Mouse (Mus musculus): ENCODE measurements around the gene Insl3. TPM values are rescaled to one million over a fixed set of nuclear protein-coding genes. Genes with fewer than 3 reads are reported as not detected.
"Not testable (repeated sequence)": the region's sequence is repeated elsewhere in the genome, so short reads cannot be mapped to it uniquely, and the experiment has no call there.

The Insl3 gene
- polyA plus RNA-seq, 1 experiment, result 6,097 TPM

- TF ChIP-seq POLR2A (IDR thresholded peaks at IDR 0.05; ENCODE audit: control insufficient read depth, low read depth, low read length) (no peak), CTCF (IDR thresholded peaks at IDR 0.05; ENCODE audit: control insufficient read depth, insufficient read depth, insufficient replicate concordance, low read depth, low read length) (no peak)
- Histone ChIP-seq H3K4me1 (ENCODE audit: control insufficient read depth, insufficient read depth, low read length) (peaks cover 12% of the 10 kb centered on the region), H3K36me3 (ENCODE audit: control insufficient read depth, insufficient read depth, low read length) (no peaks in the 10 kb centered on the region), H3K27ac (ENCODE audit: control insufficient read depth, insufficient read depth, low read depth, low read length) (no peak overlapping the region), H3K4me3 (ENCODE audit: control insufficient read depth, low read depth, low read length) (peak overlapping the region; percentile 7), H3K27me3 (ENCODE audit: control insufficient read depth, insufficient read depth, low read length) (no peaks in the 10 kb centered on the region)
Measured at GRCm38 (mm10) chr8:71728826-71729620, 40.0 kb downstream of the Insl3 start.

GRCm38 (mm10) chr8:71731652-71732230 is 42.7 kb downstream of the Insl3 start:
- Histone ChIP-seq H3K36me3 (ENCODE audit: control insufficient read depth, insufficient read depth, low read length) (no peaks in the 10 kb centered on the region), H3K27me3 (ENCODE audit: control insufficient read depth, insufficient read depth, low read length) (no peaks in the 10 kb centered on the region), H3K4me1 (ENCODE audit: control insufficient read depth, insufficient read depth, low read length) (peaks cover 7% of the 10 kb centered on the region), H3K27ac (ENCODE audit: control insufficient read depth, insufficient read depth, low read depth, low read length) (no peak overlapping the region), H3K4me3 (ENCODE audit: control insufficient read depth, low read depth, low read length) (no peak overlapping the region)
- TF ChIP-seq POLR2A (IDR thresholded peaks at IDR 0.05; ENCODE audit: control insufficient read depth, low read depth, low read length) (no peak), CTCF (IDR thresholded peaks at IDR 0.05; ENCODE audit: control insufficient read depth, insufficient read depth, insufficient replicate concordance, low read depth, low read length) (no peak)

- H3K36me3 ChIP-seq (ENCODE audit: control insufficient read depth, insufficient read depth, low read length); H3K27ac ChIP-seq (ENCODE audit: control insufficient read depth, insufficient read depth, low read depth, low read length); H3K4me3 ChIP-seq (ENCODE audit: control insufficient read depth, low read depth, low read length); H3K4me1 ChIP-seq (ENCODE audit: control insufficient read depth, insufficient read depth, low read length); H3K27me3 ChIP-seq (ENCODE audit: control insufficient read depth, insufficient read depth, low read length): not testable (repeated sequence)
Measured at GRCm38 (mm10) chr8:71738316-71738715, 49.3 kb downstream of the Insl3 start.

Other genes starting within 250 kb of the Insl3 start
- 231 and 283 TPM in 2 replicates for gene Abhd8, start 225.6 kb upstream of the Insl3 start, polyA plus RNA-seq (2012; rRNA removed)
- gene Mrpl34, start 224.3 kb upstream of the Insl3 start, polyA plus RNA-seq (2012; rRNA removed), result 14.2 and 19.5 TPM in 2 replicates
- gene Dda1, start 220.0 kb upstream of the Insl3 start, polyA plus RNA-seq (2012; rRNA removed), result 136 and 152 TPM in 2 replicates
- gene Ano8, start 203.3 kb upstream of the Insl3 start, polyA plus RNA-seq (2012; rRNA removed), result 0.99 and 1.2 TPM in 2 replicates
- 6.1 and 6.3 TPM in 2 replicates for gene Gtpbp3, start 201.1 kb upstream of the Insl3 start, polyA plus RNA-seq (2012; rRNA removed)
- gene Plvap, start 177.5 kb upstream of the Insl3 start, polyA plus RNA-seq (2012; rRNA removed), result 0.95 and 2.4 TPM in 2 replicates
- gene Ccdc194, start 163.5 kb upstream of the Insl3 start, polyA plus RNA-seq (2012; rRNA removed), result 0.05 TPM in 1 of 2 replicates, not detected in the other
- gene Bst2, start 151.8 kb upstream of the Insl3 start, polyA plus RNA-seq (2012; rRNA removed), result 16.0 and 19.8 TPM in 2 replicates
- 55.1 and 61.7 TPM in 2 replicates for gene Mvb12a, start 146.3 kb upstream of the Insl3 start, polyA plus RNA-seq (2012; rRNA removed)
- 0.86 and 0.88 TPM in 2 replicates for gene Tmem221, start 130.3 kb upstream of the Insl3 start, polyA plus RNA-seq (2012; rRNA removed)
- 0.29 and 0.47 TPM in 2 replicates for gene Nxnl1, start 122.6 kb upstream of the Insl3 start, polyA plus RNA-seq (2012; rRNA removed)
- 72.5 and 82.1 TPM in 2 replicates for gene Slc27a1, start 120.3 kb upstream of the Insl3 start, polyA plus RNA-seq (2012; rRNA removed)
- 88.4 and 93.6 TPM in 2 replicates for gene Pgls, start 97.0 kb upstream of the Insl3 start, polyA plus RNA-seq (2012; rRNA removed)
- 2.2 and 3.9 TPM in 2 replicates for gene Fam129c, start 91.6 kb upstream of the Insl3 start, polyA plus RNA-seq (2012; rRNA removed)
- 31.0 and 37.4 TPM in 2 replicates for gene Colgalt1, start 78.2 kb upstream of the Insl3 start, polyA plus RNA-seq (2012; rRNA removed)
- 0.28 and 0.33 TPM in 2 replicates for gene Unc13a, start 17.5 kb upstream of the Insl3 start, polyA plus RNA-seq (2012; rRNA removed)
- gene Jak3, start 12.9 kb upstream of the Insl3 start, polyA plus RNA-seq (2012; rRNA removed), result 6.6 and 8.4 TPM in 2 replicates
- 0.17 and 0.23 TPM in 2 replicates for gene B3gnt3, start 12.6 kb downstream of the Insl3 start, polyA plus RNA-seq (2012; rRNA removed)
- gene Fcho1, start 36.5 kb downstream of the Insl3 start, polyA plus RNA-seq (2012; rRNA removed), result 2.2 and 2.9 TPM in 2 replicates
- 0.25 and 0.29 TPM in 2 replicates for gene Zfp709, start 192.8 kb downstream of the Insl3 start, polyA plus RNA-seq (2012; rRNA removed)
- gene Zfp882, start 219.4 kb downstream of the Insl3 start, polyA plus RNA-seq (2012; rRNA removed), result 0.25 and 0.28 TPM in 2 replicates
- gene Zfp617, start 219.4 kb downstream of the Insl3 start, polyA plus RNA-seq (2012; rRNA removed), result 1.6 and 2.5 TPM in 2 replicates

Data from testis, adult 2 months (tissue).